Mouse (Mus musculus) spleen, adult 18-20 months (tissue): ENCODE data around the gene Kifc5b.
A peak's percentile ranks its signal among the peaks of the same experiment; 100 is the strongest.

Experiments
- DNase-seq, 2 experiments: peaks; one replicate each; pipeline ENCODE4 v3.0.0; 2022; ENCODE audit warnings: mixed read lengths in 2 of 2

Gene Kifc5b

DNA sequence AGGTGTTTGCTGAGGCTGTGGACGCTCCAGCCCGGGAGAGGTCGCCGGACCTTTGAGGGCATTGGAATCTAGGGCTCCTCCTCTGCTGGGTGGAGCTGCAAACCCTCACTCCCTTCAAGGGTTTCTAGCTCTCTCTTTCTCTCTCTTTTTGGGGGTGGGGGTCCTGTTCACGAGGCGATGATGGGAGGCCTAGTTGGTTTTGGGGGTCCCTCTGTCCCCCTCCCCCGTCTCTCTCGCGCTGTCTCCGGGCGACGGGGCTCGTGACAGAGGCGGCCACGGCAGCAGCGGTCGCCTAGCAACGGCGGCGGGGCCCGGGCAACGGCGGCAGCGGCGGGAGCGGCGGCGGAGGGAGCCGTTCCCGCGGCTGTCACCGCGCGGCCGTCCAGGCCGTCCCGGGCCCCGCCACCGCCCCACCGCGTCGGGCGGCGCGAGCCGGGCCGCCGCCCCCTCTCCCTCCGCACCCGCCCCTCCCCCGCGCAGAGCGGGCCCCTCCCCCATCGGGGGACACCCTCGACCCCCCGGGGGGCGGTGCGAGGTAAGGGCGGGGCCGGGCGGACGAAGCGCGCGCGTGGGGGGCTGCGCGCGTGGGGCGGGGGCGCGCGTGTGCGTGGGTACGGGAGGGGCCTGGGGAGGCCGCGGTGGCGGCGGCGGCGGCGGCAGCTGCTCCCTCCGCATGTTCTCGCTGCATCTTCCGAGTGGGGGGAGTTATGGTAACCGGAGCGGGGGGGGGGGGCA, 31.6 kb downstream of the Kifc5b start:
- peak in 1 of 2 experiments; percentile 6 for DNase-seq

GRCm38 (mm10) chr17:26949051-26949577, 32.2 kb downstream of the Kifc5b start:
- peak in 1 of 2 experiments; percentile 5 for DNase-seq

DNA sequence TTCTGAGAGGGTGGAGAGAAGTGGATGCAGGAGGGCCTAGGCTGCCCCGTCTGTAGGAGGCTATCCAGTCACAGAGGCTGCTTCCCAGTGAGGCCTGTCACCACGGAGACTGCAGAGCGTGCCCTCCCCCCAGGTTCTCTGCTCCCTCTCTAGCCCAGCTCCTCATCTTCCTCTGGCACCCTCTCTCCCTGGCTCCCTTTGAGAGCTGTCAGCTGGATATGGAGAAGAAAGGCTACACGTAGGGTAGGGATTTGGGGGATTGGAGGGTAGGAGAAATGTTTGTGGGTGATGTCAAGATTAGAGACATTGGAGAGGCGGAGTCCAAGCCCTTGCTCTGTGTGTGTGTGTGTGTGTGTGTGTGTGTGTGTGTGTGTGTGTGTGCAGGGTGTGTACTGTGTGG, 33.0 kb downstream of the Kifc5b start:
- DNase-seq = no peak

- no peak for DNase-seq
Observed at GRCm38 (mm10) chr17:26950560-26951288, 33.8 kb downstream of the Kifc5b start.

GRCm38 (mm10) chr17:26951406-26951805, 34.5 kb downstream of the Kifc5b start:
- peak; percentile 69 to 71 for DNase-seq

- no peak for DNase-seq
Observed at GRCm38 (mm10) chr17:26951952-26952877, 35.3 kb downstream of the Kifc5b start.

GRCm38 (mm10) chr17:26953201-26953600, 36.3 kb downstream of the Kifc5b start:
- DNase-seq = no peak

DNA sequence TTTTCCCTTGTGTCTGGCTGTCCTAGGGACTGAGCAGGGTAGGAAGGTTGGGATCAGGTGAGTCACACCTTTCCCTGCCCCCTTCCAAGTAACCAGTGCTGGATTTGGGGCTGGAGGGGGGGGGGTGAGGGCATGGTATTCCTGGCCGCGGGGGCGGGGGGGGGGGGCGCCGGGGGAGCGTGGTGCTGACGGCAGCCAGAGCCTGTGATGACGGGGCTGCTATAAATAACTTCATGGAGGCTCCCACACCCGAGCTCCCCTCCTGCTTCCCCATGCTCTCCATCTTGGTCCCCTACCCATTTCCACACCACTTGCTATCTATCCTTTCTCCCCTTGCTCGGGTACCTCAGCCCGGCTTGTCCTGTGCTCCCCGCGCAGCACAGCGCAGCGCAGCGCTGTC, 36.8 kb downstream of the Kifc5b start:
- no peak for DNase-seq

DNA sequence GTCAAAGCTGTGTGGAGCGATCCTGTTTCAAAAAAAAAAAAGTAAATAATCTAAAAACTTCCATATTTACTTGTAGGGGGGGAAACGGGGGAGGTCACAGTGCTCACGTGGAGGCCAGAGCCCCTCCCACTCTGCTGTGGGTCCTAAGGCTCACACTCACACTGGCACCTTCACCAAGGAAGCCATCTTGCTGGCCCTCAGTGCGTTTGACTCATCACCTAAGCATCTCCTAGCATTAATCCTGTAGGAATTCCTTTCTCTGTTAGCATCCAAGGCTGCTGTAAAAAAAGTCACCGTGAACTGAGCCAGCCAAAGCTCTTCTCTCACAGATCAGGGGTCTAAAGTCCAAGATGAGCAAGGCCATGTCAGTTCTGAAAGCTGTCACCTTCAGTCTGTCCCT, 39.4 kb downstream of the Kifc5b start:
- DNase-seq = no peak

- DNase-seq = no peak
Observed at GRCm38 (mm10) chr17:26956895-26957294, 40.0 kb downstream of the Kifc5b start.

GRCm38 (mm10) chr17:26957872-26958271, 41.0 kb downstream of the Kifc5b start:
- no peak for DNase-seq

- DNase-seq = no peak
Observed at GRCm38 (mm10) chr17:26958880-26959279, 42.0 kb downstream of the Kifc5b start.

DNA sequence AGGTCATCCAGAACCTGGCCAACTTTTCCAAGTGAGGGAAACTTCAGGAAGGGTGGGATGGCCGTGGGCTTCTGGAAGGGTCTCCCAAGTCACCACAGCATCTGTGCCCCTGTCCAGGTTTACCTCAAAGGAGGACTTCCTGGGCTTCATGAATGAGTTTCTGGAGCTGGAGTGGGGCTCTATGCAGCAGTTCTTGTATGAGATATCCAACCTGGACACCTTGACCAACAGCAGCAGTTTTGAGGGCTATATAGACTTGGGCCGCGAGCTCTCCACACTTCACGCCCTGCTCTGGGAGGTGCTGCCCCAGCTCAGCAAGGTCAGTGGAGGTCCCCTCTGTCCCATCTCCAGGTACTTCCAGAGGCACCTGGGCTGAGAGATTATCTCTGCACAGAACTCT, 42.9 kb downstream of the Kifc5b start:
- DNase-seq = no peak

DNA sequence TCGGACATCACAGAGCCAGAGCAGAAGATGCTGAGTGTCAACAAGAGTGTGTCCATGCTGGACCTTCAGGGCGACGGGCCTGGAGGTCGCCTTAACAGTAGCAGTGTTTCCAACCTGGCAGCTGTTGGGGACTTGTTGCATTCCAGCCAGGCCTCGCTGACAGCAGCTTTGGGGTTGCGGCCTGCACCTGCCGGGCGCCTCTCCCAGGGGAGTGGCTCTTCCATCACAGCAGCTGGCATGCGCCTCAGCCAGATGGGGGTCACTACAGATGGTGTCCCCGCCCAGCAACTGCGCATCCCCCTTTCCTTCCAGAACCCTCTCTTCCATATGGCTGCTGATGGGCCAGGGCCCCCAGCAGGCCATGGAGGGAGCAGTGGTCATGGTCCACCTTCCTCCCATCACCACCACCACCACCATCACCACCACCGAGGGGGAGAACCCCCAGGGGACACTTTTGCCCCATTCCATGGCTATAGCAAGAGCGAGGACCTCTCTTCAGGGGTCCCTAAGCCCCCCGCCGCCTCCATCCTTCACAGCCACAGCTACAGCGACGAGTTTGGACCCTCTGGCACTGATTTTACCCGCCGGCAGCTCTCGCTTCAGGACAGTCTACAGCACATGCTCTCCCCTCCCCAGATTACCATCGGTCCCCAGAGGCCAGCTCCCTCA, 44.8 kb downstream of the Kifc5b start:
- DNase-seq = no peak

DNA sequence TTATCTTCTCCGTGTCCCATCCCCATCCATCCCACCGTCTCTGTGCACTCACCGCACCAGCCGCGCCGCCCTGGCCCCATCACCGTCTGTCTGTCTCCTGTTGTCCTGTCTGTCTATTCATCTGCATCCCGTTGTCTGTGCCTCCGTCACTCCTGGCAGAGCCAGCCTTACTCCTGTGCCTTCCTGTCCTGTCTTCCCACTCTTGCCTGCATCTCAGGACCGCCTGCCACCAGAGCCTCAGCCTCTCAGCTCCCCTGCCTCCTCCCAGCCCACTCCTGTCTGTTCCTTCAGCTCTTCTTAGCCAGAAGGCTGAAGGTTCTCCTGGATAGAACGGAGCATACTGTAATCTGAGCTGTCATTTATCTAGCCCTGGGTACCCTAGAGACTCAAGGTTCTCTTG, 50.1 kb downstream of the Kifc5b start:
- DNase-seq = no peak

DNA sequence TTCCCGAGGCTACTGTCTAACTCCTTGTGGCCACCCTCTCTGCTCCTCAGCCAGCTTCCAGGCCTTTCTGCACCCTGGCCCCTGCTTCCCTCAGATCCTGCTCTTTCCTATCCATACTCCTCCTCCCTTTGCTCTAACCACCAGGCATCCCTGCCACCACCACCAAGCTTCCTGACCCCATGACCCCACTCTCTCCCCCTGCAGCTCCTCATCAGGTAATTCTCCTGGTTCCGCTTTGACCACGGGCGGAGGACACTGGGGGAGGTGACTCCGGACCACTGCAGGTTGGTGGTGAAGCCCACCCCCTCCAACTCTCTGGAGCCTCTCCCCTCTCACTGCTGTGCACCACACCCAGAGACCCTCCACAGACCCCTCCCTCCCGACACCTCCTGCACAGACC, 50.6 kb downstream of the Kifc5b start:
- DNase-seq = no peak

DNA sequence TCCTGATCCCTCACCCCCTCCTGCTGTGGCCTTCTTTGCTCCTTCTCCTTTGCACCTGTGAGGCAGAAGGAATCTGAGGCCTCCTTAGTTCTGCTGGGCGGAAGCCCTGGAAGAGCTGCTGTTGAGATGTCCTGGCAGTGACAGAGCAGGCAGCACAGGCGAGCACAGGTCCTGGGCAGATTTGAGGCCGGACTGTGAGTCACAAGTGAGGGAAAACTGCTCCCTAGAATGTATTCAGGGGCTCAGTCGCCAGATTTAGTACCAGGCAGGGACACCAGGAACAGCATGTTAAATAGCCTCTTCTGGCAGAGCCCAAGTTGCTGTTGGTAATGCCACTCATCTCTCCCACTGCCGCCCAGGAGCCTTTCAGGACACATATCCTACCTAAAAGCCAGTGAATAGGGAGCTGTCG, 51.3 kb downstream of the Kifc5b start:
- DNase-seq = no peak

- DNase-seq = no peak
Observed at GRCm38 (mm10) chr17:26969257-26969656, 52.4 kb downstream of the Kifc5b start.

DNA sequence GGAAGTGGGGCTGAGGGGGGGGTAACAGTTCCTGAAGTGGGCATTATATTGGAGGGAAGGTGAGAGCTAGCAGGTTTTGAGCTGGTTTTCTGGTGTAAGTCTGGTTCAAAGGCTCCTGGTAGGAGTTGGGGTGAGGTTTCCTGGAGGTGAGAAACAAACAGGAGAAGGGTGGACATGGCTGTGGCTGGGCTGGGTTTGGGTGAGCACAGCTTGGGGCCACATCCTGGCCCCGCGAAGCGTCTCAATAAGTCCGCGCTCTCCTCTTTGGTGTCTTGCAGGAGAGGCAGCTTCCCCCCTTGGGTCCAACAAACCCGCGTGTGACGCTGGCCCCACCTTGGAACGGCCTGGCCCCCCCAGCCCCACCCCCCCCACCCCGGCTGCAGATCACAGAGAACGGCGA, 53.3 kb downstream of the Kifc5b start:
- DNase-seq = no peak

GRCm38 (mm10) chr17:26971247-26971905, 54.5 kb downstream of the Kifc5b start:
- DNase-seq = no peak

GRCm38 (mm10) chr17:26972107-26972506, 55.2 kb downstream of the Kifc5b start:
- DNase-seq = no peak
